ENCODE assay signal across 9 mouse cellular contexts in the genomic region with DNA sequence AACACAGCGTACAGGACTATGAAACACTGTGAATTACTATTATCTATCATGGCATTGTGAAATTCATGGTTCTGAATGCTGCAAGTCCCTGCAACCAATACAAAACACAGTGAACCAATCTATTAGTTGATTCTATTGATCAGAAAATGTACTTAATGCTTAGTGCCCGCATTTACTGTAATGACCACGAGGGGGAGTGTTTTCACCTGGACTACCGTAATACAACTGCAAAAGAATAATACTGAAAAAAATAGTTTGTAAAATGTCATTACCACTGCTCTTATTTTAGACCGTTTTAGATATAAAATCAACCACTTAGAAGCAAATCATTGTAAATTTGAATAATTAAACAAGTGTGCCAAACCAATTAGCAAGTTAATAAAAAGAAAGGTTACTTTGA.
A peak's percentile ranks its signal among the peaks of the same experiment; 100 is the strongest.
DNase-seq lines count a peak whose midpoint lies in the region; ATAC-seq lines count a peak whose summit lies in the region.
"Had no signal": no experiment of that assay in that cellular context is flagged by ENCODE, and none has a peak within 500 bp of the region (broad histone marks: within the 10 kb centered on the region; RNA-seq: fewer than 3 reads in every experiment).

No protein-coding gene starts in this region.

- H3K4me2 ChIP-seq in kidney, embryonic 16.5 days (replicated peaks; ENCODE audit: low read depth, low read length), result no peak overlapping the region
- H3K4me2 ChIP-seq: limb, embryonic 15.5 days had no signal

- H3K27ac ChIP-seq in kidney, embryonic 16.5 days (ENCODE audit: low read length), result no peak overlapping the region
- H3K27ac ChIP-seq in embryonic facial prominence, embryonic 10.5 days (replicated peaks), result no peak overlapping the region
- H3K27ac ChIP-seq: limb, embryonic 15.5 days had no signal

- H3K36me3 ChIP-seq in kidney, embryonic 16.5 days (ENCODE audit: insufficient read depth, low read length), result no peaks in the 10 kb centered on the region
- no peaks in the 10 kb centered on the region for H3K36me3 ChIP-seq in embryonic facial prominence, embryonic 10.5 days (replicated peaks)
- H3K36me3 ChIP-seq: limb, embryonic 15.5 days had no signal

- H3K9me3 ChIP-seq in kidney, embryonic 16.5 days (ENCODE audit: low read length), result no peaks in the 10 kb centered on the region
- H3K9me3 ChIP-seq in embryonic facial prominence, embryonic 10.5 days, result no peaks in the 10 kb centered on the region
- H3K9me3 ChIP-seq: limb, embryonic 15.5 days had no signal

- H3K9ac ChIP-seq in kidney, embryonic 16.5 days (replicated peaks; ENCODE audit: low read length), result no peak overlapping the region
- H3K9ac ChIP-seq: limb, embryonic 15.5 days had no signal

- 23% methylated on average over 5 of the region's 5 CpGs for WGBS in kidney, embryonic 16.5 days
- 31% methylated on average over 5 of the region's 5 CpGs for WGBS in embryonic facial prominence, embryonic 10.5 days

- peak; percentile 61 for DNase-seq in kidney, adult 9 months
- peak; percentile 74 for DNase-seq in NIH3T3 (ENCODE audit: low read depth)
- DNase-seq in embryonic facial prominence, embryonic 10.5 days (ENCODE audit: low spot score), result peak; percentile 31
- peak; percentile 77 for DNase-seq in lung, postnatal 36 days
- DNase-seq in Muller cell, postnatal 12 days (ENCODE audit: inconsistent ontology term), result no peak

- H3K27me3 ChIP-seq in kidney, embryonic 16.5 days (ENCODE audit: insufficient read depth, low read length), result no peaks in the 10 kb centered on the region
- no peaks in the 10 kb centered on the region for H3K27me3 ChIP-seq in embryonic facial prominence, embryonic 10.5 days (replicated peaks; ENCODE audit: low read depth, poor library complexity, severe bottlenecking)
- H3K27me3 ChIP-seq: limb, embryonic 15.5 days had no signal

- peaks cover 10% of the 10 kb centered on the region for H3K4me1 ChIP-seq in kidney, embryonic 16.5 days (ENCODE audit: insufficient read depth, low read length)
- H3K4me1 ChIP-seq in embryonic facial prominence, embryonic 10.5 days, result peaks cover 27% of the 10 kb centered on the region

- ATAC-seq in kidney, embryonic 16.5 days (ENCODE audit: low FRiP score, low TSS enrichment), result no peak
- peak; percentile 83 for ATAC-seq in CD4-positive, CD25-positive, alpha-beta regulatory T cell, adult 4 months

- H3K4me3 ChIP-seq in kidney, embryonic 16.5 days (ENCODE audit: low read length), result no peak overlapping the region
- no peak overlapping the region for H3K4me3 ChIP-seq in embryonic facial prominence, embryonic 10.5 days
- H3K4me3 ChIP-seq: erythroblast, embryonic 14.5 days; limb, embryonic 15.5 days had no signal
